Mouse (Mus musculus) kidney, postnatal 25 days (tissue): ENCODE measurements around the gene Tnp1.

ENCODE experiments used
- DNase-seq, 2 experiments: peaks; one replicate each; pipeline ENCODE4 v3.0.0; 2021; ENCODE audit warnings: mixed read lengths in 2 of 2

Gene Tnp1

DNA sequence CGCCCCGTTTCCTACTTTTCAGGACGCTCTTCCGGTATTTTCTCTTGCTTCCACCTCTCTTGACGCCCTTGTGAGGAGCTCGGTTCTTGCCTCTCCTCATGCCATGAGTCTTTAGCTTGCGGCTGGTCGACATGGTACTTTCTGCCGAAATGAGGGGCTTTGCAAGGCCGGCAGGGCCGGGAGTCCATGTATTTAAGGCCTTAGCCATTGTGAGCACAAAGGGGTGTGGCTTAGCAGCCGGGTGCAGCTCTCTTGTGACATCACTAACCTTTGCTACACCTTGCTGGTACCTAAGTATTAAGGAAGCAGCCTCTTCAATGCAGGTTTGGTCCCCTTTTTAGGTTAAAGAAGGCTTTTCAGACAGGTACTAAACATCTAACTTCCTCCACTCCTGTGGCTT, at the start of gene Tnp1:
Gene Tnp1, minus strand, starts transcription at position 179 of the 400 bp plus-strand sequence.
- DNase-seq: no peak

DNA sequence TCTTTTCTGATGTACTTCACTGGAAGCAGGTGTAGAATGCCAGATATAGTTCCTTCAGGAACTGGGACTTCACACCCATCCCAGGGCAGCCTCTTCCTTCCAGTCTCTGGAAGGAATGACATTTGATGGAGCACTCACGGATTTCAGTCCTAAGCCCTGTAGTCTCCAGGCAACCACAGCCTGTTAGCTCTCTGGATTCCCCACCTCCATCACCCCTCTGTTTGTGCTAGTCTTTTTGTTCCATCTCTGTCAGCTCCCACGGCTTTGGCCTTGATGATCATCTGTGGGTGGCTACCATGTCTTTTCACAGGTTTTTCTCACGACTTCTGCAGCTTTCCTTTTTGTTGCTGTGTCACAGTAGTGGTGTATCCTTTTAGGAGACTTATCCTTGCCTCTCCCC, 48.6 kb upstream of the Tnp1 start:
- no peak for DNase-seq

DNA sequence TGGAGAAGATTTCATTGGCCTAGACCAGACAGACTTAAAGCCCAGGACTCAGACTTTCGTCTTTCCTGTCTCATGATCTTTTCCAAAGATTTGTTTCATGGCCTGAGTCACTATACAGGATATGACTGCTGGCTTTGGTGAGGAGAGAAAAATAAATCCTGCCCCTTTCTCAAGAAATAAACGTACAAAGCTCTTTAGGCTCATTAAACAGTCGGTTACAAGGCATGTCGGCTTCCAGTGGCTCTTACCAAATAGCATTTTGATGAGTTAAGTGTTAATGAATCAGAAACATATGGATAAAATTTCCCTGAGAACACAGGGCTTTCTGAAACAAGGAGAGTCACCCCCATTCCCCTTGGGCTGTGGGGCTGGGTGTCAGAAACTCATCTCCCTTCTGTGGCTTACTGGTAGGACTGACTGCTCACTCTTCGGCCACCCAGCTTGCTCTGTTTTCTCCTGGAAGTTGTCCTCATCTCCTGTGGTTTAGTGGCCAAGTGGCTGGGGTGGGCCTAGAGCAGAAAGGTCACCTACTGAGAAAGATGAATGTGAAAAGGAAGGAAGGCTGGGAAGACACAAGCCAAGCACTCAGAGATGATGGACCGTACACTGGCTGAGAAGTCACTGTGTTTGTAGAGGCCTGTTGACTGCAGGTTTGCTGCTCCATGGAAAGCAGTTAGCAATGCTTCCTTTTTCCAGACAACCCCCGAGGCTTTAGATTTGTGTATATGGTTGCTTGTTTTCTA, 46.0 kb upstream of the Tnp1 start:
- DNase-seq: no peak

DNA sequence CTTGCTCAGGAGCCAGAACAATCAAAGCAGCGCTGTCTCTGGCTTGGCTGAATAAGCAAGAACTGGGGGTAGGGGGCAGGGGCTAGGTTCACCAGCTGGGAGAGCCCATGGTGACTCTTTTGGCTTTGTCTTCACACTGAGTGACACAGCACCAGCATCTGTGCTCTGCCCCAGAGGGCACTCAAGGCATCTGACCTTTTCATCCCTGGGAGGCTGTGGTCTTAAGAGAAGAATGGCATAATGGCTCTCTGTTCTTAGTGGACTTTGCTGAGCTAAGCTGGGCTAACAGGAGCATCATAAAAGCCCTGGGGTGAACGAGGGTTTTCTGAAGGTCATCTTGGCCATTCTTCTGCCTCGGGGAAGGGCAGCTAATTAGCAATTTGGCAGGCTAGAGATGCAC, 44.6 kb upstream of the Tnp1 start:
- no peak for DNase-seq

DNA sequence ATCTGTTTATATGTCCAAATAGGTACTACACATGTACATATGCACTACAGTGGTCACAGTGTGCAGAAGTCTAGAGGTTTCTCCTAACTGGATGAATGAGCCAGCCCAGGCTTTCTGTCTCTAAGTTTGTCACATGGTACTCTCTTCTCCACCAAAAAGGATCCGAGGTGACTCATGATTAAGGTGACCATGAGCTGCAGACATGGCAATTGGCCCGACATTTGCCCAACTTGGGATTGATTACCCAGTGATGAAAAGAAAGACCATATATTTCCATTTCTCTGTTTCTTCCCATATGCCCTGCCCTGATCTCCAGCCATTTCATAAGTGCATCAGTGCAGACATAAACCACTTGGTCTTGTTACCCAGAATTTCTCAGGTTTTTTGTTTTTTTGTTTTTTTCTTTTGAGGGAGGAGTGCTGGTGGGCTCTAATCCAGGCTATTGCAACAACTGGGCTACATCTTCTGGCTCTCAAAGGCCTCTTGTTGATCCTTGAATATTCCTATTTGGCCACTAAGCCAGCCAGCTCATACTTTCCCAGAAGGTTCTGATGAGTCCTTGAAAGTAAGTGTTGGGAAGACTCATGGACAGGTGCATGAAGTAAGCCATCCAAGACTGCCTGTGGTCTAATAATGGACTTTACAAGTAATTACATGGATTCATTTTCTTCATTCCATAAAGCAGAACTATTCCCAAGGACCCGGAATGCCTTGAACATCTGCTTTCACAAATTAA, 40.7 kb upstream of the Tnp1 start:
- DNase-seq: no peak

DNA sequence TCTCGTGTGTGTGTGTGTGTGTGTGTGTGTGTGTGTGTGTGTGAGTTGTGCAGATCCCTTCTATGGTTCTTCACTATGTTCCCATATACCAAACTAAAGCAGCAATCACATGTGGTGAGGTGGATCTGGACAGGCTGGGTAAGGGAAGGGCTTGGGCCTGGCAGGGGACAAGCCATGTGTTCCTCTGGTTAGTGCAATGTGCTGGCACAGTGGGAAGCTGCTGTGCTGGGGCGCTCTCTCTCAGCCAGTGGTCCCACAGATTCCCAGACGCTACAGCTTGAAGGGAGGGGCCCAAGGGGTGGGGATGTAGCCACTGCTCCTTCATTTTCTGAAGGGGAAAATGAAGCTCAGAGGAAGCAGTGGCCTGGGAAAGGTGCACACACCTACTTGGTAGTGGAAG, 40.1 kb upstream of the Tnp1 start:
- no peak for DNase-seq

DNA sequence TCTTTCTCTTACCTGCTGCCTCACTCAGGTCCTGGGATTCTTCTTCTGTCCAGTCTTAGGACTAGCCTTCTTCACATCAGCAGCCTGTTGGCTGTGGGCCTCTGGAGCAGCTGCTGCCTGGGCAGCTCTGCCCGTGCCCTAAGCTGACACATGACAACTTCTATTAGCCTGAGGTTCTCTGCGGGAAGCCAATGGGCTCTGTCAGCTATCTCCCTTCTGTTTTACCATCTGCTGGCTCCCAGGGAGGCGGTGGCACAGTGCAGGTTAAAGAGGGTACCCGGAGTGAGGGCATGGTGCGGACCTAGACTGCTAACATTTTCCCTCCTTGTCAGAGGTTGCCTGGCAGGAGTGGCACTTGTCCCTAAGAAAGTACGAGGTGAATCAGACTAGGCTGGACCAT, 39.5 kb upstream of the Tnp1 start:
- no peak for DNase-seq

DNA sequence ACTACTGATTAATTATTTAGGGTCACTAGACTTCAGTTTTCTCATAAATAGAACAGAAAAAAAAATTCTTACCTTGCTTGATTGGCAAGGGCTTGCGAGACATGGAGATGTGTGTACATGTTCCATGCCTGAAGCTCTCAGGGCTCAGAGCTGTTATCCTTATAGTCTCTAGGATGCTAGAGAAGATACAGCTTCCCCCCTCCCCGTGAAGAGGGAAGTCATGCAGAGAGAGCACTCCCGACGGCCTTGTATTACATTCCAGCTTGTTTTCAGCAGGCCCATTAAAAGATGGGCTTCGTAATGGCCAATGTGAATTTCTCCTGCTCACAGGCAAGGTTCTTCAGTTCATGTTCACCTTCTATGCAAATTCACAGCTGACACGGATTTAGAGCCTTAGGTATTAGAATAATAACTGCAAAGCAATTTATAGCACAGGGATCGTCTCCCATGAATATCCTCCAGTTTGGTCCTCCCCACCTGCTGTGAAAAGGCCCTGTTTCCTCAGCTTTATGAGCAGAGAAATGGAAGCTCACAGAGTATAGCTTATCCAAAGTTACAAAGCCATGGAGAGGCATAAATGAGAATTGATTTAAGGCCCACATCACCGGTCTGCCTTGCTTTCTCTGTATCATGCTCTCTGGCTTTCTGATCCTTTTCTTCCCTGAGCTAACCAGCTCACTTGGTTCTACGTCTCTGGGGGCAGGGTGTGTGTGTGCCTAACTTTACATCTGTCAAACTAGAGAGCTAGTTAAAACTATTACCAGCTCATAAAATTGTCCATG, 38.0 kb upstream of the Tnp1 start:
- DNase-seq: no peak

DNA sequence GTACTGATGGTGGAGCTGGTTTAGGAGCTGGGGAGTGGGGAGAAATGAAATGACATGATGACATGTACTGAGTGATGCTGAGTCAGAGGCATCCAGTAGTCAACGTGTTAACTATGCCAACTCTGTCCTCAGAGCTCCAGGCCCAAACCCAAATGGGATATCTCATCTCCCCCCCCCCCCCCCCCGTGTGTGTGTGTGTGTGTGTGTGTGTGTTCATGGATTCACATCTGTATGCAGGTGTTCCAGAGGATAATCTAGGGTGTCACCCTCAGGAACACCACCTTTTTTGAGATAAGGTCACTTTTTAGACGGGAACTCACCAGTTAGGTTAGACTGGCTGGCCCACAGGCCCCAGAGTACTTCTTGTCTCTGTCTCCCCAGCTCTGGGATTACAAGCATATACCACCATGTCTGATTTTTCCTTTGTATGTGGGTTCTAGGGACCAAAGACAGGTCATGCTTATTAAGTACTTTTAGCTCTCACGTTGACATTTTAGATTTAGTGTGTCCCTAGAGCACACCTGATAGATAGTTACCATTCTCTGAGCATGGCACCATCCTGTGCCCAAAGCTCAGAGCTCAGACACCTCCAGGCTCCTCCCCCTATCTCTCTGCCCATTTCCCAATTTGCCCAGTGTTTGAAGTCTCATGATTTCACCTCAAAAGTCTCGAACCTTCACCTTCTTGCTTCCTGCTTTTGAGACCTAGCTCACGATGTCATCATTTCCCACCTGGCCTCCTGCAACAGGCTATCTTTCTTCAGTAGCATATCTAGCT, 31.4 kb upstream of the Tnp1 start:
- no peak for DNase-seq

DNA sequence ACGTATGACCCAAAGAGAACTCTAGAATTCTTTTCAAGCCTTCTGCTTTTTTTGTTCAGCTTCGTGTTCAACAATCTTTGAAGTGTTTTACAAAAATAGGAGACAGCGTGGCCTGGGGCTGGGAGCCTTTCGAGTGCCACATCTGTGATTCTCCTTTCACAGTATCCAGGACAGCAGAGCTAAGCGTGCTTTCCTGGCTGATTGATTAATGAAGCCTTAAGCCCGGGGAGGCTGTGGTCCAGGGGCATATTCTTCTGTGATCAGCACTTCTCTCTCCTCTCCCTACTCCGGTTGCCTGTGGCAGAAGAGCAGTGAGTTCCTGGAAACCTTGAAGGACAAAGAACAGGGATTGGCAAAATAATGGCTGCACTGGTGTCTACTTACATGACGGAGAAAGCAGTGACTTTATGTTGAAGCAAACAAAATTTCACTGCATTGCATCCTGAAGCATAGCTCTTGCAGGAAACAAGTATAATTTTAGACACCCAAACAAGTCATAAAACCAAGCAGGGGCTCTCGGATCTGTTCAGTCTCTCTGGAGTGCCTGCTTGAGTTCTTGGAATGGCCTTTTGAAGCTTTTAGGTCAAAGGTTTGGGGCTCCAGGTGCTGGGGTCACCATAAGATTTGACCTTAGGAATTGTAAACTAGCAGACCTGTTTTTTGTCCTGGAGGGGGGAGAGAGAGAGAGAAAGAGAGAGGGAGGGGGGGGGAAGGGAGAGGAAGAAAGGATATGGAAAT, 30.4 kb upstream of the Tnp1 start:
- DNase-seq: no peak

DNA sequence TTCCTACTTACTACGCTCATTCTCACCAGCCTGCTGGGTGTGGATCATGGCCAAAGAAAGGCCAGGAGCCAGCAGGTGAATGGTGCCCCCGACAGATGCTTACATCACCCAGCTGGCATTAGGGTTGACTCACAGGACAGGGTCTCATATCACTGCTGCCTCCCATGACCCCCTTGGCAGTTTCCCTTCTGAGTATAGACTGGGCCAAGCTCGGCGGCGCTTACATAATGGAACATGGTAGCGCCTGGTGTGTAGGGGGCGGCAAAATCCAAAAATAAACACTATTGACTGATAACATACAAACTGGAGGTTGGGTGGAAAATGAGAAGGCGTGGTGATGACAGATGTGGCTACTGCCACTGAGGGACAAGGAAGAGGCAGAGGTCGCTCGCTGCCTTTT, 28.0 kb upstream of the Tnp1 start:
- no peak for DNase-seq

DNA sequence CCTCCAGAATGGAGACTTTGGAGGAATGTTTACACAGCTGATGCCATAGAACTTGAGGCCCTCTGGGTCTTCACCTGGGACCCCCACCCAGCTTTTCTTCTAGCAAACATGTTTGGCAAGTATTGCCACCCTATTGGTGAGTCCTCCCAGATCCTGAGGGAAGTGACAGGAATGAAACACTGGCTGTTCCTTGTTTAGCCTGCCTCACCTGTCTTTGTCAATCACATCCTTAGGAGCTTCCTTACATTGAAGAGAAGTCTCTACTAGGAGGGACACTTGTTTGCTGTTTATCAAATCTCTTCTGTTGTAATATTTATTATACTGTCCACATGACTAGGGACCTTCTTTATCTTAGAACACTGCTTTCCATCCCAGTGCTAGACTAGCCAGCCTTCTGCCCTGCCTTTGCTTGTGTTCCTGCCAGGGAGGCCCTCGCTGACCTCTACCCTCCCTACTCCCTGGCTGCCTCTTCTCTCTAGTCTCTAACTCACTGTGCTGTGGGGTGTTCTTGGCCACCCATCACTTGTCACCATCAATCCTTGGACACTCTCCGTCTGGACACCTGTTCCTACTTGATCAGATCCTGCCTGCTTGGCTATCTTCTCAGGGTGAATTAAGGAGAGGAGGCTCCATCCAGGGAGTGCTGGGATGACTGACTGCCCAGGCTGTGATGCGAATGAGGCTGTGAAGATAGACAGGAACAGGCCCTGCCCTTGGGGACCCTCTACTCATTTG, 25.1 kb upstream of the Tnp1 start:
- no peak for DNase-seq

DNA sequence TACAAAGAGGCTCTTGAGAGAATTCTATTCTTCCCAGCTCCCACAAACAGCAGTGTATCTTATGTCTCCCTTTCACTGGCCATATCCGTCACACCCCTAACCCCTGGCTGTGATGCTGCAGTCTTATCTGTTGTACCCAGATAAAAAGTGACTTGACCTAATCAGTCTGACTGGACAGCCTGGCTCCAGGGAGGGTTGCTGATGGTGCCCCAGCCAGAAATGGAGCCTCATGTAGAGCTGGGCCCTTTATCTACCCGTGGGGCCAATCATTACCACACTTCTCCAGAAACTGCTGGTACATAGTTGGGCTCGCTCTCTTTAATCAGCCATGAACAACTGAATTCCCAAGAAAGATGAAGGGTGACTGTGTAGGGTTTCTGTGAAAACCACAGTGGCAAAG, 22.8 kb upstream of the Tnp1 start:
- no peak for DNase-seq

DNA sequence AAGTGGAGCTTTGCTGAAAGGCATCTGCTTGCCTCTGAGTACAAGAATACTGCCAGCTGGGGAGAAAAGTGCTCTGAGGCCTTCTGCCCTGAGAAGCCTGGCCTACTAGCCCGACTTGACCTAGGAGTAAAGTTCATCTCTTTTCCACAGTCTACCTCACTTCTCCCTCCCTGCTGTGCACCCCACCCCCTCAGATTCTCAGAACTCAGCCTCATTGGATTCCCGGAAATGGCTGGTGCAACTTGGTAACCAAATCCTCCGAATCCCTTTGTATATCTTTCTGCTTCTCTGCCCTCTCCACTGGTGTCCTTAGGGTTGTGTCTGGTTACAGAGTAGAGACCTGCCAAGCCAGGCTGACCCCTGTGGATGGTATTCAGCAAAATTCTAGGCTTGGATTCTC, 20.8 kb upstream of the Tnp1 start:
- DNase-seq: peak; percentile 11 to 46

DNA sequence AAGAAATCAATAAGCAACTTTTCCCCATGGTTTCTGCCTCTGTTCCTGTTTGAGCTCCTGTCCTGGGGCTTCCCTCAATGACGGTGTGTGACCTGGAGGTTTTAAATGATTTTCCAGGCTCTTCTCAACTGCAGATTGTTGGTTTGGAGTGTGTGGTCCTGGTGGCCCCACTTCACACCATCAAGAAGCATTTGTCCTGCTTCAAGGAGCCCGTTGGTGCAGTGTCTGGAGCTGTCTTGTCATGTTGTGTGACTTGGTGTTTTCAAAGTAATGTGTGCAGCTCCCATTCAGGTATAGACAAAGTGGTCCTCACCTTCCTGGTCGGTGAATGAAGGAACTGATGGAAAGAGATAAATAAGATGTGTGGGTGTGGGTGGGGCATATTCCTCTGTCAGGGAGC, 20.0 kb upstream of the Tnp1 start:
- no peak for DNase-seq

DNA sequence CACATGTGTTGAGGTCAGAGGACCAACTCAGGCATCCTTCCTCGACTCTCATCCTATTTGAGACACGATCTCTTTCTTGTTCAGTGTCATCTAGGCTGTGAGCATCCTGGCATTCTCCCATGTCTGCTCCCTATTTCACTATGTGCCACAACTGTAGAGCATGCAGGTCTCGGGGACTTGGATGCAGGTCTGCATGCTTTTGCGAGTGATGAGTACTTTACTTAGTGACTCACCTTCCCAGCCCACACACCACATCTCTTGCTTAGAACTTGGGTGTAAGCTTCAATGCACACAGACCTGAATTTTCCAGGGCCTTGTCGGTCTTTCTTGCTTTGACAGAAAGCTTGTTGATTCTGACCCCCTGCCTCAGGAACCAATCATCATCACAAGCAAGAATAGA, 16.8 kb upstream of the Tnp1 start:
- DNase-seq: no peak

DNA sequence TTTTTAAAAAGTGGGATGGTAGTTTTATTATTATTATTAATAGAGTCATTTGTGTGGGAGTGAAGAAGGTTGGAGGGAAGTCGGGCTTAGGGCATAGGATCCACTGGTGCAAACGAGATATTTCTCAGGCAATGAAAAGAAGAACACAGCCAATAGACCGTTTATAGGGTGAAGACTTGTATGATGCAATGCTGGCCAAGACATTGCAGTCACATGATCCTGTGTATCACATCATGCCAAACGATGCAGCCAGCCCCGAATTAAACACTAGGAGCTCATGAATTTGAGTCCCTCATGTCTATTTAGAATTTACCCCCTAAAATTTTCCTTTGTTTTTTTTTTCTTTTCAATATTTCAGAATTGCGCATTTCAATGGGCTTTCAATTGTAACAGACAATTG, 13.0 kb upstream of the Tnp1 start:
- DNase-seq: no peak

DNA sequence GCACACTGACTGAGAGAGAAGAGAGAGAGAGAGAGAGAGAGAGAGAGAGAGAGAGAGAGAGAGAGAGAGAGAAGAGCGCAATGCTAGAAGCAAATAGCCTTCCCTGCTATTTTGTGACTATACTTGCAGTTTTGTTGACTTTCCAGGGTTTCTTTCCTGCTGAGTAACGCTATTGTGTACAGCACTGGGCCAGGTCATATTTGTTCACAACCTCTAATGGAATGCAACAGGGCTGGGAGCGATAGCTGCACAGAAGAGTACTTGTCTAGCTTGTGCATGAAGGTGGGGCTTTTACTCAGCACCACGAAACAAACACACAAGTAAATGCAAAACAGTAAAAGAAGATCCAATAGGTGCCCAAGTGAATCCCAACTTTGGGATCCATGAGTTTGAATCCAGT, 11.7 kb upstream of the Tnp1 start:
- DNase-seq: no peak

DNA sequence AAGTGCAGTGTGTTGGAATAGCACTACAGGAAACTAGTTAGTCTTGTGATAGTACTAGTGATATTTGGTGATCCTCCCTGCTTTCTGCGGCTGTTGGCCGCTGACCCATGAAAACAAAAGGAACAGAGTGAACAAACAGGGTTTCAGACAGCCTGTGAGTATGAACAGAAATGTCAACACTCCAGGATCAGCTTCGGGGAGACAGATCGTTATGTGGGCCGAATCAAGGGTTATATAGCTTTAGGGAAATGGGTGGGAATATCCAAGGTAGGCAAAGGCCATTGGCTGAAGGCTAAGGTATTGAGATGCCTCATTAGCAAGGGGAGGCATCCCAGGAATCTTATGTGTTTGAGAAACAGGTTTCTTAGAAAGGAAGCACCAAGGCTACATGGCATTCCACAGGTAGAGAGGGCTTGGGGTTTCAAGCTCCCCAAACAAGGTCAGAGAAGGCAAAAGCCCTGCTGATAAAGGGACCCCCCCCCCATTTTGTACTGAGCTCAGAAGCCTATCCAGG, 11.1 kb upstream of the Tnp1 start:
- no peak for DNase-seq

DNA sequence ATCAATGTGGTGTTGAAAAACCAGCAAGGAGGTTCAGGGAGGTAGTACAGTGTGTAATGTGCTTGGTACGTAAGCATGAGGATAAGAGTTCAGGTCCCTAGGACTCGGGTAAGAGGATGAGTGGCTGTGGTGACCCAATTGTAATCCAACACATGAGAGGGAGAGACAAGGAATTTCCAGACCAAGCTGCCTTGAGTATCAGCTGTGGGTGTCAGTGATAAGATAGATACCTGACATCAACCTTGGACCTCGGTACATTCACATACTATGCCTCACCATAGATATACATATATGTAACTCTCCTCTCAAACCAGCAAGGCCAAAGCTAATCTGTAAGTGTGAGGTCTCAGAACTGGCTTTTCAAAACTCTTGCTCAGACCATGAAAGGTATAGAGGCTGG, 10.4 kb upstream of the Tnp1 start:
- no peak for DNase-seq

DNA sequence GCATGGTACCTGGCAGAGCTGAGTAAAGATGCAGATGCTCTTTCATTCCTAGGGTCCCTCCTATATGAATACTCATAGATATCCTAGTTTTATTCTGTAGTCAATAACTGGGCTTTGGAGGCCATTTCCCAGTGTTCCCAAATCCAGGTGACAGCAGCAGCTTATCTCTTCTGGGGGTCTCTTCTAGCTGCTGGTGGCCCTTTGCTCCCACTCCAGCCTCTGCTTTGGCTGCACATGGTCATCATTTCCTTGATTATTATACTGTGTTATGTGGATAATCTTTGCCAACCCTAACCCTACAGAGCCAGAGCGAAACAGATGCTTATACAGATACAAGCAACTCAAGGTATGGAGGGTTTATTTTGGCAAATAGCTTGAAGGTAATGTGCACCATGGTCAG, 8.9 kb downstream of the Tnp1 start:
- DNase-seq: no peak
